Mouse (Mus musculus) skeletal muscle tissue, adult 2 months (tissue): ENCODE data around the gene Xpo1.
"Not testable (repeated sequence)": the region's sequence is repeated elsewhere in the genome, so short reads cannot be mapped to it uniquely, and the experiment has no call there.

Experiments
- DNase-seq: peaks from one replicate; pipeline ENCODE4 v3.0.0-alpha.2; 2012; ENCODE audit warnings: low read depth, low spot score

Xpo1 gene

DNA sequence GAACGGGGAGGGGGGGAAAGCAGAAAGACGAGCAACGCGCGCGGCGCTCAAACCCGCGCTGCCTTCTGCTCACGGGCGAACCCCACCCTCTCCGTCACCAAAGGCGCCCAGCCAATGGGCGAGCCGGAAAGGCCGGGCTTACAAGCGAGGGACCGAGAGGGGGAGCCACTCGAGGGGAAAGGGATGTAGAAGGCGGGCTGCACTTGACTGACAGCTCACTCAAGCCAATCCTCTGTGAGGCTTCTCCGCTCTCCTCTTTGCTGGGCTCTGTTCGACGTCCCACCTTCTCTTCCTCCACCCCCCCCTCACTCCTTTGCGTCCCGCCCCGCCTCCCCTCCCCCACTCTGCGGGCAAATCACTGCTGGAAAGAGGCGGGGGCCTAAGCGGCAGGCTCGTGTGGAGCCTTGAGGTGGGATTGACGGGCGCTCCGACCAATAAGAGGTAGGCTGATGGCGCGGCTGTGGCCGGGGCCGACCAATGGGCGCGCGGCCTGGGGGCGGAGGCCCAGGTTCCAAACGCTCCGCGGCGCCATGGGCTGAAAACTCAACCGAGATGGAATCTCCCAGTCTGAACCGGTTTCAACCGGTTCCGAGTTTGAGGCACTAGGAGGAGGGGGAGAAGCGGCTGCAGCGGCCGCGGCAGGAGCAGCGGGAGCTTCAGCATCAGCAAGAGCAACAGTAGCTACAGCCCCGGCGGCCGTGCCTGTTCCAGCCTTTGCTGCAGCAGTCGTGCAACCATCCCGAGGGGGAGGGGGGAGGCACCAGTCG is at the start of gene Xpo1:
TSS of gene Xpo1 (plus strand) at position 615 of the 767 bp plus-strand sequence.
- peak; percentile 99 for DNase-seq

GRCm38 (mm10) chr11:23209717-23210116 is 46.1 kb upstream of the Xpo1 start:
- no peak for DNase-seq

DNA sequence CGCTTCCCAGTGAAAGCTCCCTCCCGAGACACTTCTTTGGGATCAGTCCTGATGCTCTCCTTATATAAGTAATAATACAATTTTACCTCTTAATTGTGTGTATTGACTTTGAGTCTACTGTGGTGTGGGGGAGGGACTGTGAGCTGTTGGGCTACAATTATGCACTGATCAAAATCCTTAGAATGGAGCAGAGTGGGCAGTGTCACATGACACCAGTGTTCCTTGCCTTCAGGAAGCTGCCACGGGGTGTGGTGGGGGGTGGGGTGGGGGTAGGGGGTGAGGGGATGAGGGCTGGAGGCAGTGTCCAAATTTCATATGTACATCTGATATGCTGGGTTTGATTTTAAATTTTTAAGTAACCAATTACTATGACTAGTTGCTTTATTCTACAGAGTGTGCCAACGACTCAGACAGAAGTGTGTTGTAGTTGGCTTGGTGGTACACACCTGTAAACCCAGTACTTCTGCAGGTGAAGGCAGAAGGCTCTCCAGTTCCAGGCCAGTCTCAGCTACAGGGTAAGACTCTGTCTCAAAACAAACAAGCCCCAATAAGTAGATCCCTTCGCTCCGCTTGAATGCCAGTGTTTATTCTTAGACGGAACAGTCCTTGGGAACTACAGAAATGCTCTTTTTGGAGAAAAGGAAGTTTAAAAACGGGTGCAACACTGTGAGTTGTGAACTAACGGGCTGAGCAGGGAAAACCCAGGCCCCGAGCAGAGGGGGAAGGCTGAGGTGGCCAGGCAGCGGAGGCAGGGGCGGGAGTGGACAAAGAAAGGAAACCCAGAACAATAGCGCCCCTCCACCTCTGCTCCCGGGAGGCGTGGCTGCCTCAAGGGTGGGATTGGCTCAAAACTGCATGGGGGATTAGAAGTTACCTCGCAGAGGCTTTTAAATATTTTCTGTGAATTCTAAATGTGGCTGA is 45.0 kb upstream of the Xpo1 start:
- DNase-seq: no peak

- peak; percentile 7 for DNase-seq
Measured at GRCm38 (mm10) chr11:23217430-23217829, 38.4 kb upstream of the Xpo1 start.

DNA sequence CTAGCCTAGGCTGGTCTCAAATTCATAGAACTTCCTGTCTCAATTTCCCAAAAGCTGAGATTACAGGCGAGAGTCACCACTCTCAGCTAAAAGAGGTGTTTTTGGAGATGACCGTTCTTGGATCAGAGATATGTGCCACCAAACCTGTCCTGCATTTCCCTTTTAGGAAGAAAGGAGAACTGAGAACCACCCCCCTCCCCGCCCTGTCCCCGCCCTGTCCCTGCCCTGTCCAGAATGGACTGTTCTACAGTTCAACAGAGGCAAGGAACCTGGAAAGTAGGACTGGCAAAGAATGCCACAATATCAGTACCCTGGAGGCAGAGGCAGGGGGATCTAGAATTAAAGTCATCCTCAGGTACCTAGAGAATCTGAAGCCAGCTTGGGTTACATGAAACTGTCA is 19.8 kb upstream of the Xpo1 start:
- DNase-seq: no peak

DNA sequence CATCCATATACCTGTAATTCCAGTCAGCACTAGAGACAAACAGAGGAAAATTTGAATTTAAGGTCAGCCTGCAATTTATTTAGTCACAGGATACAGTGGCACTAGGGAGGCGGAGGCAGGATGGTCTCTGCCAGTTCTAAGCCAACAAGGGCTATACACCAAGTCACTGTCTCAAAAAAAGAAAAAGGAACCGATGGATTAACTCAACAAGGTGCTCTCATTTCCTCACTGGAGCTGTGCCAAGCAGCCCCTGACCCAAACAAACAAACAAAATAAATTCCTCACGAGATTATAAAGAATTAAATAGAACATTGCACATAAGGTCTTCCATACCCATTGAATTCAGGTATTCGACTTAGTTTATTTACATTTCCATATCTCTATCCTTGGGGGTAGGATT is 1.9 kb upstream of the Xpo1 start:
- no peak for DNase-seq

DNA sequence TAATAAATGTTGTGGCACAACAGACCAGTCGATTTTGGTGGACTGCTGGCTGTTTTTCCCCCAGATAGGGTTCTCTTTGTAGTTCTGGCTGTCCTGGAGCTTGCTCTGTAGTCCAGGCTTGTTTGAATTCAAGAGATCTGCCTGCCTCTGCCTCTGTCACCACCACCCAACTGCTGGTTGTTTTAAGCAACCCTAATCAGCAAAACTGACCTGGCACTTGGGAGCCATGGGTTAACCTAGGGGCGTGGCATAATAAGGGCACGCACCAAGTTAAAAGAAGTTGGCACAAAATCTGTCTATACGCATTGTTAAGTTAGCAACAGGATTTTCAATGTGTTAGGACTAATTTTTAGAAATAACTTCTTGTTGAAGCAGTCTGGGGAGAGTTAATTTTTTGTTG is 1.3 kb upstream of the Xpo1 start:
- DNase-seq: no peak

- DNase-seq: no peak
Measured at GRCm38 (mm10) chr11:23255053-23255426, 801 bp upstream of the Xpo1 start.

DNA sequence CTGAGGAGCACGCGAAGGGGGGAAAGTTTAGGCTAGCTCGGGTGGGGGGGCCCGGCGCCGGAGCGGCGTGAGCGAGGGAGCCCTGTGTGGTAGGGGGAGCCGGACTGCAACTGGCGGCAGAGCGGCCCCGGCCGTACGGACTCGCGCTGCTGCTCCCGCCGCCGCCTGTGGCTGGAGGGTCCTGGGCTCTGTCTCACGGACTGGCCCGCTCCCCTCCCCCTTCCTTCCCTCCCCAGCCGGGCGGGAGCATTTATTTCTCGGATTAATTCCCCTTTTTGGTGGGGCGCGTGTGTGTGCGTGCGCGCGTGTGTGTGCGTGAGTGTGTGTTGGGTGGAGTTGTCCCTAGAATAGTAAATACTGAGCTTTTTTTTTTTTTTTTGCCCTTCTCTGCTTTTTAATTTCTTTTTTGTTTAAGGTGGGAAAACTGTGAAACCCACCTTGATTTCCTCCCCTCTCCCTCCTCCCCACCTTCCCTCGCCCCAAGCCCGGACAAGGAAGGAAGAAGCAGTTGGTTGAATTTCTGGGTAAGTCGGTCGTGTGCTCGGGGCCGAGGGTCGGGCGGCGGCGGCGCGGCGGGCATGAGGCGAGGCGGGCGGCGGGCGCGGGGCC is 457 bp downstream of the Xpo1 start:
- no peak for DNase-seq

- peak; percentile 84 for DNase-seq
Measured at GRCm38 (mm10) chr11:23256803-23257704, 1.2 kb downstream of the Xpo1 start.

GRCm38 (mm10) chr11:23259073-23259472 is 3.2 kb downstream of the Xpo1 start:
- no peak for DNase-seq

- DNase-seq: no peak
Measured at GRCm38 (mm10) chr11:23259481-23259880, 3.6 kb downstream of the Xpo1 start.

GRCm38 (mm10) chr11:23260186-23260585 is 4.3 kb downstream of the Xpo1 start:
- no peak for DNase-seq

- no peak for DNase-seq
Measured at GRCm38 (mm10) chr11:23261490-23261889, 5.6 kb downstream of the Xpo1 start.

GRCm38 (mm10) chr11:23264949-23265348 is 9.1 kb downstream of the Xpo1 start:
- no peak for DNase-seq

DNA sequence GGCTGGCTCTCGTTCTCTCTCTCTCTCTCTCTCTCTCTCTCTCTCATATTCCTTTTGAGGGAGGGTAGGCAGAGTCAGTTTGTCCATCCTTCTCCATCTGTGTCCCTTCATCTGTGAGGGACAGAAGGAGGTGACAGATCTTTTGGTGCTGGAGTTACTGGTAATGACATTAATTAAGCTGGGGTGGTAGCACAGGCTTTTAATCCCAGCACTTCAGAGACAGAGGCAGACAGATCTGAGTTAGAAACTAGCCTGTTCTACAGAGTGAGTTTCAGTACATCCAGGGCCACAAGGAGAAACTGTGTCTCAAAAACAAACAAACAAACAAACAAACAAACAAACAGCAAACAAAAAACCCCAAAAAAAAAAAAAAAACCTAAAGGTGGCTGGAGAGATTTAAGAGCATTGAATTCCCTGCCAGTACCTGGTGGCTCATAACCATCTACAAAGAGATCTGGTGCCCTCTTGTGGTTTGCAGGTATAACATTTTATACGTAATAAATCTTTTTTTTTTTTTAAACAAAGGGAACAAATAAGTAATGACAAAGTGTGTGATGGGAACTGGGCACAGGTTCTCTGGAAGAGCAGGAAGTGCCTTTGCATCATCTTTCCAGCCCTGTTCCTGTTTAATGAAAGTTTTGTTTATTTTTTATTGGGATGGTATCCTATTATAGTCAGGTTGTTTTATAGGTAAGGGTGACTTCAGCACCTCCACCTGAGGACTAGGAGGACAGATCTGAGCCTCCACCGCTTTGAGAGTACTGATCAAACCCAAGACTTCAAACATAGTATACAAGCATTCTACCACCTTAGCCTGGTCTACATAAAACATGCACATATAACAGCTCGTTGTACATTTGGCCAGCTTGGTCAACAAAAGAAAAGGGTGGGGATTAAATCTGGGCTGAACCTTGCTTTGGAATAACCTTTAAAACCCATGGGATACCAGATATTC is 16.2 kb downstream of the Xpo1 start:
- DNase-seq: peak; percentile 43

- no peak for DNase-seq
Measured at GRCm38 (mm10) chr11:23275780-23276179, 19.9 kb downstream of the Xpo1 start.

DNA sequence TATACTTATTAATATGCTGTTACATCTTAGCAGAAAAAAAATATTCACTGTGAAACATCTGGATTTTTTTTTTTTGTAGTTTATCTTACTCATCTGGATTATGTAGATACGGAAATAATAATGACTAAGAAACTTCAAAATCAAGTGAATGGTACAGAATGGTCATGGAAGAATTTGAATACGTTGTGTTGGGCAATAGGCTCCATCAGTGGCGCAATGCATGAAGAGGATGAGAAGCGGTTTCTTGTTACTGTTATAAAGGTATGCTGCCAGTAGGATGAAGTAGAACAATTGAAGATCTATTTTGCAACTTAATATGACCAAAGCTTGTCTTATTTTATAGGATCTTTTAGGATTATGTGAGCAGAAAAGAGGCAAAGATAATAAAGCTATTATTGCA is 28.6 kb downstream of the Xpo1 start:
- DNase-seq: no peak

DNA sequence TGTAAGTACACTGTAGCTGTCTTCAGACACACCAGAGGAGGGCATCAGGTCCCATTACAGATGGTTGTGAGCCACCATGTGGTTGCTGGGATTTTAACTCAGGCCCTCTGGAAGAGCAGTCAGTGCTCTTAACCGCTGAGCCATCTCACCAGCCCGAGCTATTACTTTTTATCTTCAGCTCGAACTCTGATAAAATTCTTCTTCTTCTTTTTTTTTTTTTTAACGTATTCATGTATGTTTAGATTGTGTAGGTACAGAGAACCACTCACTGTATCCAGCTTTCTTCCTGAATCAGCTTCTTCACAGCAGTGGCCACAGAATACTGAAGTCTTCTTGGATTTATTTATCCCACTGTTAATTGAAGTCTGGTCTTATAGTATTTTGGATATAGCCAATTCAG is 33.0 kb downstream of the Xpo1 start:
- not testable (repeated sequence) for DNase-seq

GRCm38 (mm10) chr11:23297379-23297778 is 41.5 kb downstream of the Xpo1 start:
- DNase-seq: no peak
